Mouse (Mus musculus): ENCODE results near the gene Efhd2.

DNA sequence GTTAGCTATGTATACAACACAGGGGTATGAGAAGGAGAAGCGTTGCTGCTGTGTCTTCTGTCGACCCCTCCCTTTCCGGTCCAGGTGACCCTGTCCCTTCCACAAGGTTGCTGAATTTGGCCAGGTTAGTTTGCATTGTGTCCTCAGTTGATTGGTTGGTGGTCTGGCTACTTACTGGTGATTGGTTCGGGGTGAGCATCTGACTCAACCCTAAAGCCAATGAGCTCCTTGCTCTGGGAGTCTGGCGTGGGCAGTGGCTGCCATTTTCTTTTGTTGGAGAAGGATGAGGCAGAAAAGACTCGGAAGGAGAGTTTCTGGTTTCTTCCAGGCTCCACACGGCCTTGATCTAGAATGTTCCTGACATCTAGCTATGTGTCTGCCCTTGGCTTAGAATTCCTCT is 55.4 kb downstream of the Efhd2 start:
- TF ChIP-seq POLR2A (IDR thresholded peaks at IDR 0.05; ENCODE audit: insufficient read depth, low read depth, low read length) (no peak), CTCF (IDR thresholded peaks at IDR 0.05) (no peak)

All from heart, adult 2 months (tissue).